Mouse (Mus musculus) midbrain, embryonic 14.5 days (tissue): ENCODE measurements around the gene Slc7a10. TPM values are rescaled to one million over a fixed set of nuclear protein-coding genes. Genes with fewer than 3 reads are reported as not detected.

Source experiments
- polyA plus RNA-seq: library from polyadenylated mRNA; unstranded; fragments of >200 nt; fragmentation: Nextera tagmentation; extraction: Ambion mirVana; gene quantifications from 2 replicates; pipeline ENCODE4 v1.2.1, GENCODE M21; 2014

Gene Slc7a10
- polyA plus RNA-seq, 1 experiment from 2014 or later: 6.5 TPM

Other genes starting within 250 kb of the Slc7a10 start
- gene Cebpg, start 129.8 kb upstream of the Slc7a10 start, polyA plus RNA-seq: 29.6 and 32.0 TPM in 2 replicates
- 0.61 and 0.88 TPM in 2 replicates for gene Cebpa, start 67.1 kb upstream of the Slc7a10 start, polyA plus RNA-seq
- gene Lrp3, start 29.1 kb downstream of the Slc7a10 start, polyA plus RNA-seq: 33.3 and 35.8 TPM in 2 replicates
- 19.7 and 22.8 TPM in 2 replicates for gene Gpatch1, start 132.1 kb downstream of the Slc7a10 start, polyA plus RNA-seq
- gene Rhpn2, start 147.8 kb downstream of the Slc7a10 start, polyA plus RNA-seq: 1.5 and 1.9 TPM in 2 replicates
- 17.7 and 19.1 TPM in 2 replicates for gene Faap24, start 210.5 kb downstream of the Slc7a10 start, polyA plus RNA-seq
- 19.7 and 27.2 TPM in 2 replicates for gene Cep89, start 210.7 kb downstream of the Slc7a10 start, polyA plus RNA-seq